ENCODE assay signal across 9 mouse cellular contexts in genomic region chr5:151651411-151651784, GRCm38 (mm10). TPM values are rescaled to one million over a fixed set of nuclear protein-coding genes. Genes with fewer than 3 reads are reported as not detected.
A peak's percentile ranks its signal among the peaks of the same experiment; 100 is the strongest.
DNase-seq lines count a peak whose midpoint lies in the region; ATAC-seq and TF ChIP-seq lines count a peak whose summit lies in the region.
"Had no signal": no experiment of that assay in that cellular context is flagged by ENCODE, and none has a peak within 500 bp of the region (broad histone marks: within the 10 kb centered on the region; RNA-seq: fewer than 3 reads in every experiment).

No protein-coding gene starts in this region.

- intact Hi-C loops in left cerebral cortex, postnatal 10 days (cut with DNase I), result no loop called here

- WGBS in forebrain, embryonic 10.5 days, result 64% methylated on average over 3 of the region's 3 CpGs
- 68% methylated on average over 3 of the region's 3 CpGs for WGBS in limb, embryonic 11.5 days
- 66% methylated on average over 3 of the region's 3 CpGs for WGBS in neural tube, embryonic 12.5 days

- H3K9ac ChIP-seq in limb, embryonic 11.5 days (ENCODE audit: low read length), result no peak overlapping the region
- H3K9ac ChIP-seq in neural tube, embryonic 12.5 days, result no peak overlapping the region

- H3K4me3 ChIP-seq in layer of hippocampus, adult 2 months, result peak overlapping the region; percentile 73
- peak overlapping the region; percentile 87 for H3K4me3 ChIP-seq in forebrain, embryonic 10.5 days
- peak overlapping the region; percentile 69; the same call in 1 of the 2 replicates for H3K4me3 ChIP-seq in limb, embryonic 11.5 days (ENCODE audit: low read depth, low read length)
- no peak overlapping the region for H3K4me3 ChIP-seq in neural tube, embryonic 12.5 days

- no peaks in the 10 kb centered on the region for H3K27me3 ChIP-seq in forebrain, embryonic 10.5 days (ENCODE audit: poor library complexity, severe bottlenecking)
- no peaks in the 10 kb centered on the region for H3K27me3 ChIP-seq in limb, embryonic 11.5 days (ENCODE audit: control insufficient read depth, insufficient read depth, low read length)
- H3K27me3 ChIP-seq in neural tube, embryonic 12.5 days (replicated peaks), result no peaks in the 10 kb centered on the region

- TF ChIP-seq CTCF in layer of hippocampus, adult 2 months (conservative IDR thresholded peaks at IDR 0.05), result no peak

- H3K9me3 ChIP-seq in forebrain, embryonic 10.5 days, result no peaks in the 10 kb centered on the region
- no peaks in the 10 kb centered on the region for H3K9me3 ChIP-seq in limb, embryonic 11.5 days (ENCODE audit: control insufficient read depth, low read length)
- H3K9me3 ChIP-seq in neural tube, embryonic 12.5 days, result no peaks in the 10 kb centered on the region

- peaks cover 34% of the 10 kb centered on the region for H3K36me3 ChIP-seq in forebrain, embryonic 10.5 days (replicated peaks)
- peaks cover 10% of the 10 kb centered on the region for H3K36me3 ChIP-seq in limb, embryonic 11.5 days (ENCODE audit: control insufficient read depth, insufficient read depth, low read length)
- peaks cover 26% of the 10 kb centered on the region for H3K36me3 ChIP-seq in neural tube, embryonic 12.5 days

- peak overlapping the region; percentile 54 for H3K27ac ChIP-seq in layer of hippocampus, adult 2 months
- peak overlapping the region; percentile 95 for H3K27ac ChIP-seq in forebrain, embryonic 10.5 days
- no peak overlapping the region for H3K27ac ChIP-seq in limb, embryonic 11.5 days (replicated peaks; ENCODE audit: low read depth, low read length)
- no peak overlapping the region for H3K27ac ChIP-seq in neural tube, embryonic 12.5 days

- ATAC-seq in limb, embryonic 11.5 days (ENCODE audit: insufficient number of reproducible peaks, low FRiP score, low TSS enrichment, low read depth), result no peak
- peak; percentile 21; the same call in 1 of the 2 replicates for ATAC-seq in neural tube, embryonic 12.5 days (ENCODE audit: low FRiP score, low read depth)

- H3K4me2 ChIP-seq in limb, embryonic 11.5 days (ENCODE audit: low read depth, severe bottlenecking), result no peak overlapping the region
- H3K4me2 ChIP-seq in neural tube, embryonic 12.5 days (replicated peaks), result peak overlapping the region; percentile 77

- peaks cover 11% of the 10 kb centered on the region for H3K4me1 ChIP-seq in forebrain, embryonic 10.5 days
- 0 out of 2 replicates have a peak, but pooled peaks cover 3% of the 10 kb centered on the region for H3K4me1 ChIP-seq in limb, embryonic 11.5 days (ENCODE audit: control insufficient read depth, insufficient read depth, low read length)
- H3K4me1 ChIP-seq in neural tube, embryonic 12.5 days, result peaks cover 8% of the 10 kb centered on the region

- no peak for DNase-seq in layer of hippocampus, adult 2 months (ENCODE audit: low spot score in 2 of 2)
- no peak for DNase-seq in layer of hippocampus, adult 8-10 months (ENCODE audit: low spot score in 2 of 2)
- no peak for DNase-seq in forebrain, embryonic 10.5 days (ENCODE audit: extremely low spot score, low spot score)
- DNase-seq in limb, embryonic 11.5 days (ENCODE audit: low spot score), result no peak
- DNase-seq in c-Kit-positive CD71-positive TER-119-positive erythroid progenitor cells, embryonic 14.5 days (ENCODE audit: low spot score), result no peak
- no peak for DNase-seq in spleen, postnatal 14 days (ENCODE audit: low spot score in 2 of 2)
- DNase-seq in left cerebral cortex, postnatal 10 days (ENCODE audit: extremely low spot score in 1 of 2, low spot score in 2 of 2), result no peak

RNA-seq across cellular contexts. Expression of gene Rfc3, which starts 0.4 kb away (rescaled TPM):
- total RNA-seq in layer of hippocampus, adult 2 months (2021), result 10 to 100 TPM in 1 of 2 experiments, 1 to 10 TPM in 1; 8.2 to 10.5 TPM
- total RNA-seq in layer of hippocampus, adult 8-10 months (2022), result 10 to 100 TPM in 2 of 4 experiments, 1 to 10 TPM in 2; 8.9 to 10.5 (median 9.8) TPM
- polyA plus RNA-seq in forebrain, embryonic 10.5 days (2016; fragmentation: Nextera tagmentation; extraction: Ambion mirVana), result 173 and 186 TPM in 2 replicates
- 167 and 168 TPM in 2 replicates for polyA plus RNA-seq in limb, embryonic 11.5 days (2014; fragmentation: Nextera tagmentation; extraction: Ambion mirVana)
- 84.5 and 88.4 TPM in 2 replicates for polyA plus RNA-seq in neural tube, embryonic 12.5 days (2016; fragmentation: Nextera tagmentation; extraction: Ambion mirVana)
- 10 to 100 TPM; 12.0 to 13.0 TPM for total RNA-seq in left cerebral cortex, postnatal 10 days (2021)

RNA-seq across cellular contexts. Expression of gene Vmn2r18, which starts 45.6 kb away (rescaled TPM):
- not detected for total RNA-seq in layer of hippocampus, adult 2 months (2021)
- total RNA-seq in layer of hippocampus, adult 8-10 months (2022), result not detected
- 0.17 and 0.31 TPM in 2 replicates for polyA plus RNA-seq in forebrain, embryonic 10.5 days (2016; fragmentation: Nextera tagmentation; extraction: Ambion mirVana)
- 0.07 and 0.11 TPM in 2 replicates for polyA plus RNA-seq in limb, embryonic 11.5 days (2014; fragmentation: Nextera tagmentation; extraction: Ambion mirVana)
- polyA plus RNA-seq in neural tube, embryonic 12.5 days (2016; fragmentation: Nextera tagmentation; extraction: Ambion mirVana), result 0.04 TPM in 1 of 2 replicates, not detected in the other
- not detected for total RNA-seq in left cerebral cortex, postnatal 10 days (2021)
- polyA plus RNA-seq: large intestine, adult 2 months had no signal

Comparison
In these comparisons a context has a peak if more than half of its experiments do, and no peak if none do; other contexts are left out.
1. H3K27ac ChIP-seq: peak in layer of hippocampus, adult 2 months (single experiment) and forebrain, embryonic 10.5 days (single experiment); none in limb, embryonic 11.5 days (single experiment) and neural tube, embryonic 12.5 days (single experiment).